Mouse (Mus musculus) lung, embryonic 14.5 days (tissue): ENCODE measurements around the gene Avp. TPM values are rescaled to one million over a fixed set of nuclear protein-coding genes. Genes with fewer than 3 reads are reported as not detected.

Source experiments
- ATAC-seq: fragments of 200-750 bp; cut with Nextera tagmentation; 2 replicates; pipeline ENCODE4 v1.8.0; 2017; ENCODE audit warnings: mild to moderate bottlenecking, moderate TSS enrichment, moderate library complexity; ENCODE audit not compliant: insufficient read depth
- DNase-seq: peaks from one replicate; pipeline ENCODE4 v3.0.0-alpha.2; 2015
- H3K27ac ChIP-seq: fragments of 300-500 bp; sonication (generic); 2 replicates; pipeline ENCODE4 v1.5.1; 2014; ENCODE audit warnings: low read depth, mild to moderate bottlenecking, moderate library complexity
- H3K27me3 ChIP-seq: fragments of 300-500 bp; sonication (generic); 2 replicates; pipeline ENCODE4 v1.6.1; 2014; ENCODE audit warnings: low read length, control low read depth; ENCODE audit not compliant: insufficient read depth
- H3K36me3 ChIP-seq: fragments of 300-500 bp; sonication (generic); 2 replicates; pipeline ENCODE4 v1.6.1; 2014; ENCODE audit warnings: control low read depth; ENCODE audit not compliant: insufficient read depth
- H3K4me1 ChIP-seq: fragments of 300-500 bp; sonication (generic); 2 replicates; pipeline ENCODE4 v1.6.1; 2014; ENCODE audit warnings: antibody characterized with exemption, control low read depth; ENCODE audit not compliant: insufficient read depth
- H3K4me2 ChIP-seq: fragments of 300-500 bp; sonication (generic); 2 replicates; pipeline ENCODE4 v1.6.1; 2014; ENCODE audit warnings: mild to moderate bottlenecking
- H3K4me3 ChIP-seq: fragments of 300-500 bp; sonication (generic); 2 replicates; pipeline ENCODE4 v1.5.1; 2014; ENCODE audit warnings: low read depth, low read length
- H3K9ac ChIP-seq: fragments of 300-500 bp; sonication (generic); 2 replicates; pipeline ENCODE4 v1.6.1; 2014
- H3K9me3 ChIP-seq: fragments of 300-500 bp; sonication (generic); 2 replicates; pipeline ENCODE4 v1.6.1; 2016; ENCODE audit warnings: low read depth, low read length, control low read depth
- CTCF ChIP-seq: IDR thresholded peaks from 2 replicates; pipeline ENCODE4 v1.5.1; 2016; ENCODE audit warnings: antibody characterized with exemption, low read depth
- WGBS: fragments of 180-500 bp; shearing (Covaris S2); extraction: QIAGEN DNeasy Blood & Tissue Kit; methylation state at CpG from one replicate; pipeline ENCODE4 v1.1.7; 2014; 5-methylcytosine and 5-hydroxymethylcytosine counted together
- polyA plus RNA-seq: library from polyadenylated mRNA; unstranded; fragments of >200 nt; fragmentation: Nextera tagmentation; extraction: Ambion mirVana; gene quantifications from 2 replicates; pipeline ENCODE4 v1.2.1, GENCODE M21; 2014

The Avp gene
- polyA plus RNA-seq, result not detected in 2 replicates

- no peak within 1 kb of the TSS for H3K4me3 ChIP-seq
- H3K36me3 ChIP-seq, result no peaks in the 10 kb centered on the region
- no peak for TF ChIP-seq CTCF
- H3K4me1 ChIP-seq, result no peaks in the 10 kb centered on the region
- DNase-seq (no peak), ATAC-seq (no peak)
- 20% methylated on average over 10 of the region's 10 CpGs for WGBS
- no peak within 1 kb of the TSS for H3K27ac ChIP-seq
- no peak within 1 kb of the TSS for H3K9ac ChIP-seq
- H3K27me3 ChIP-seq, result peaks cover 56% of the 10 kb centered on the region
- H3K9me3 ChIP-seq, result no peaks in the 10 kb centered on the region
- no peak within 1 kb of the TSS for H3K4me2 ChIP-seq
Observed at GRCm38 (mm10) chr2:130582552-130582951, at the start of gene Avp. Gene Avp, minus strand, starts transcription at chr2:130582554.

- peak within 1 kb of the TSS; percentile 74 for H3K4me2 ChIP-seq
- H3K4me1 ChIP-seq, result peaks cover 11% of the 10 kb centered on the region
- H3K9ac ChIP-seq, result peak within 1 kb of the TSS; percentile 94
- no peaks in the 10 kb centered on the region for H3K9me3 ChIP-seq
- under 1% methylated on average over 25 of the region's 25 CpGs for whole genome bisulfite sequencing
- peak within 1 kb of the TSS; percentile 95 for H3K4me3 ChIP-seq
- DNase-seq, result peak; percentile 97
- peak within 1 kb of the TSS; percentile 75 for H3K27ac ChIP-seq
- peaks cover 17% of the 10 kb centered on the region for H3K27me3 ChIP-seq
- H3K36me3 ChIP-seq, result peaks cover 17% of the 10 kb centered on the region
- peak; percentile 86 for ATAC-seq
- no peak for TF ChIP-seq CTCF
Observed at GRCm38 (mm10) chr2:130629839-130630203, 47.5 kb upstream of the Avp start, which contains the start of the genes Fastkd5 and Ubox5. Gene Fastkd5, minus strand, starts transcription at chr2:130630027. Gene Ubox5, minus strand, starts transcription at chr2:130630038.

- WGBS, result 1% methylated on average over 37 of the region's 37 CpGs
- DNase-seq (peak; percentile 19), ATAC-seq (peak; percentile 68)
- Histone ChIP-seq H3K4me3 (peak overlapping the region; percentile 95), H3K4me1 (peaks cover 6% of the 10 kb centered on the region; the same call in 1 of the 2 replicates), H3K4me2 (peak overlapping the region; percentile 74), H3K9ac (peak overlapping the region; percentile 94), H3K36me3 (peaks cover 17% of the 10 kb centered on the region), H3K27me3 (peaks cover 11% of the 10 kb centered on the region), H3K9me3 (no peaks in the 10 kb centered on the region), H3K27ac (peak overlapping the region; percentile 75)
- TF ChIP-seq CTCF, result no peak
Observed at GRCm38 (mm10) chr2:130629080-130629838, 46.9 kb upstream of the Avp start.

- Histone ChIP-seq H3K27ac (no peak overlapping the region), H3K9me3 (no peaks in the 10 kb centered on the region), H3K4me3 (peak overlapping the region; percentile 95; the same call in 1 of the 2 replicates), H3K9ac (peak overlapping the region; percentile 94; the same call in 1 of the 2 replicates), H3K27me3 (peaks cover 4% of the 10 kb centered on the region; the same call in 1 of the 2 replicates), H3K4me2 (peak overlapping the region; percentile 74), H3K36me3 (peaks cover 24% of the 10 kb centered on the region), H3K4me1 (peaks cover 6% of the 10 kb centered on the region; the same call in 1 of the 2 replicates)
- DNase-seq (no peak), ATAC-seq (no peak)
- 52% methylated on average over 3 of the region's 3 CpGs for WGBS
- TF ChIP-seq CTCF, result peak; percentile 29
Observed at GRCm38 (mm10) chr2:130628424-130628823, 46.1 kb upstream of the Avp start.

- Histone ChIP-seq H3K9me3 (no peaks in the 10 kb centered on the region), H3K4me3 (no peak overlapping the region), H3K4me2 (no peak overlapping the region), H3K4me1 (no peaks in the 10 kb centered on the region), H3K27me3 (no peaks in the 10 kb centered on the region), H3K36me3 (peaks cover 48% of the 10 kb centered on the region), H3K9ac (no peak overlapping the region), H3K27ac (no peak overlapping the region)
- no peak for TF ChIP-seq CTCF
- WGBS, result 93% methylated on average over 7 of the region's 7 CpGs
- DNase-seq (no peak), ATAC-seq (no peak)
Observed at GRCm38 (mm10) chr2:130618972-130619371, 36.6 kb upstream of the Avp start.

- TF ChIP-seq CTCF, result peak; percentile 52
- WGBS, result 53% methylated on average over 3 of the region's 3 CpGs
- Histone ChIP-seq H3K4me2 (no peak overlapping the region), H3K9me3 (no peaks in the 10 kb centered on the region), H3K27me3 (no peaks in the 10 kb centered on the region), H3K27ac (no peak overlapping the region), H3K9ac (no peak overlapping the region), H3K4me1 (no peaks in the 10 kb centered on the region), H3K4me3 (no peak overlapping the region), H3K36me3 (peaks cover 50% of the 10 kb centered on the region)
- DNase-seq (peak; percentile 55), ATAC-seq (no peak)
Observed at GRCm38 (mm10) chr2:130613091-130613490, 30.7 kb upstream of the Avp start.

- Histone ChIP-seq H3K27me3 (no peaks in the 10 kb centered on the region), H3K36me3 (peaks cover 42% of the 10 kb centered on the region), H3K4me3 (no peak overlapping the region), H3K9ac (no peak overlapping the region), H3K4me1 (no peaks in the 10 kb centered on the region), H3K27ac (no peak overlapping the region), H3K4me2 (no peak overlapping the region), H3K9me3 (no peaks in the 10 kb centered on the region)
- ATAC-seq (peak; percentile 75; the same call in 1 of the 2 replicates), DNase-seq (peak; percentile 79)
- TF ChIP-seq CTCF, result no peak
- 64% methylated on average over 4 of the region's 4 CpGs for WGBS
Observed at GRCm38 (mm10) chr2:130602195-130602594, 19.8 kb upstream of the Avp start.
